Mouse (Mus musculus) heart, postnatal 0 days (tissue): ENCODE measurements at regions not wholly inside any gene's neighbourhood (a gene's known extent, or its start where the extent isn't known, plus 50 kb on each side); places are given as distances from the start of the nearest gene placed in this dataset.

Experiments
- ATAC-seq: fragments of 200-750 bp; cut with Nextera tagmentation; 2 replicates; pipeline ENCODE4 v1.8.0; 2017; ENCODE audit warnings: low read depth, moderate number of reproducible peaks, moderate library complexity; ENCODE audit not compliant: insufficient read depth
- DNase-seq: peaks from one replicate; pipeline ENCODE4 v3.0.0-alpha.2; 2016; ENCODE audit warnings: low spot score
- H3K27ac ChIP-seq: fragments of 300-500 bp; sonication (generic); 2 replicates; pipeline ENCODE4 v1.5.1; 2014; ENCODE audit warnings: low read depth, mild to moderate bottlenecking
- H3K27me3 ChIP-seq: fragments of 300-500 bp; sonication (generic); 2 replicates; pipeline ENCODE4 v1.6.1; 2014; ENCODE audit warnings: low read length, mixed read lengths; ENCODE audit not compliant: control insufficient read depth, insufficient read depth
- H3K36me3 ChIP-seq: fragments of 300-500 bp; sonication (generic); replicated peaks from 2 replicates; pipeline ENCODE4 v1.6.1; 2014; ENCODE audit warnings: low read length, mixed read lengths; ENCODE audit not compliant: control insufficient read depth, insufficient read depth
- H3K4me1 ChIP-seq: fragments of 300-500 bp; sonication (generic); 2 replicates; pipeline ENCODE4 v1.6.1; 2014; ENCODE audit warnings: antibody characterized with exemption; ENCODE audit not compliant: control insufficient read depth, insufficient read depth
- H3K4me2 ChIP-seq: fragments of 300-500 bp; sonication (generic); 2 replicates; pipeline ENCODE4 v1.6.1; 2014; ENCODE audit warnings: low read depth, mild to moderate bottlenecking, low read length, moderate library complexity
- H3K4me3 ChIP-seq: fragments of 300-500 bp; sonication (generic); 2 replicates; pipeline ENCODE4 v1.5.1; 2014; ENCODE audit warnings: low read depth, low read length
- H3K9ac ChIP-seq: fragments of 300-500 bp; sonication (generic); replicated peaks from 2 replicates; pipeline ENCODE4 v1.6.1; 2014; ENCODE audit warnings: low read depth, low read length, mixed read lengths
- H3K9me3 ChIP-seq: fragments of 300-500 bp; sonication (generic); replicated peaks from 2 replicates; pipeline ENCODE4 v1.6.1; 2016; ENCODE audit warnings: low read length; ENCODE audit not compliant: control insufficient read depth
- CTCF ChIP-seq: IDR thresholded peaks from 2 replicates; pipeline ENCODE4 v1.5.1; 2016; ENCODE audit warnings: antibody characterized with exemption, control low read depth, low read depth
- EP300 ChIP-seq: IDR thresholded peaks from 2 replicates; pipeline ENCODE4 v1.6.1; 2016; ENCODE audit warnings: antibody characterized with exemption, low read depth
- WGBS: fragments of 180-500 bp; shearing (Covaris S2); extraction: QIAGEN DNeasy Blood & Tissue Kit; methylation state at CpG from one replicate; pipeline ENCODE4 v1.1.7; 2014; 5-methylcytosine and 5-hydroxymethylcytosine counted together

GRCm38 (mm10) chr1:184478006-184478405 lies 254.4 kb downstream of the Hlx start:
- no peaks in the 10 kb centered on the region for H3K27me3 ChIP-seq
- DNase-seq (no peak), ATAC-seq (no peak)
- no peak overlapping the region for H3K4me2 ChIP-seq
- H3K9me3 ChIP-seq, result no peaks in the 10 kb centered on the region
- H3K4me3 ChIP-seq, result no peak overlapping the region
- H3K36me3 ChIP-seq, result no peaks in the 10 kb centered on the region
- H3K27ac ChIP-seq, result no peak overlapping the region
- H3K4me1 ChIP-seq, result no peaks in the 10 kb centered on the region
- no peak for TF ChIP-seq CTCF
- no peak overlapping the region for H3K9ac ChIP-seq
- 74% methylated on average over 7 of the region's 7 CpGs for WGBS

GRCm38 (mm10) chr1:184462481-184463124 lies 269.8 kb downstream of the Hlx start:
- DNase-seq, result no peak
- no peak for TF ChIP-seq CTCF
- TF ChIP-seq EP300, result no peak
- WGBS, result 70% methylated on average over 9 of the region's 9 CpGs
- H3K4me3 ChIP-seq, result no peak overlapping the region
- H3K9ac ChIP-seq, result no peak overlapping the region
- H3K9me3 ChIP-seq, result no peaks in the 10 kb centered on the region
- H3K36me3 ChIP-seq, result no peaks in the 10 kb centered on the region
- no peaks in the 10 kb centered on the region for H3K27me3 ChIP-seq
- no peak for ATAC-seq
- no peak overlapping the region for H3K4me2 ChIP-seq
- H3K27ac ChIP-seq, result no peak overlapping the region
- H3K4me1 ChIP-seq, result no peaks in the 10 kb centered on the region

- H3K4me2 ChIP-seq, result no peak overlapping the region
- no peak overlapping the region for H3K27ac ChIP-seq
- H3K4me3 ChIP-seq, result no peak overlapping the region
- ATAC-seq (no peak), DNase-seq (no peak)
- no peak for TF ChIP-seq CTCF
- TF ChIP-seq EP300, result no peak
- no peaks in the 10 kb centered on the region for H3K27me3 ChIP-seq
- H3K36me3 ChIP-seq, result no peaks in the 10 kb centered on the region
- no peak overlapping the region for H3K9ac ChIP-seq
- H3K9me3 ChIP-seq, result no peaks in the 10 kb centered on the region
- H3K4me1 ChIP-seq, result no peaks in the 10 kb centered on the region
Measured at GRCm38 (mm10) chr1:184461411-184461810, 271.0 kb downstream of the Hlx start.

GRCm38 (mm10) chr1:184456727-184457126 lies 275.7 kb downstream of the Hlx start:
- H3K36me3 ChIP-seq, result no peaks in the 10 kb centered on the region

GRCm38 (mm10) chr1:184454381-184454780 lies 278.0 kb downstream of the Hlx start:
- no peak overlapping the region for H3K4me3 ChIP-seq
- 92% methylated on average over 4 of the region's 4 CpGs for WGBS

More at GRCm38 (mm10) chr1:184456727-184457126, 275.7 kb downstream of the Hlx start:
- H3K4me1 ChIP-seq, result peaks cover 3% of the 10 kb centered on the region; the same call in 1 of the 2 replicates
- H3K27me3 ChIP-seq, result no peaks in the 10 kb centered on the region
- H3K4me3 ChIP-seq, result no peak overlapping the region
- no peak overlapping the region for H3K27ac ChIP-seq
- no peak for TF ChIP-seq CTCF
- TF ChIP-seq EP300, result no peak
- ATAC-seq (no peak), DNase-seq (no peak)
- no peak overlapping the region for H3K9ac ChIP-seq
- no peak overlapping the region for H3K4me2 ChIP-seq
- 87% methylated on average over 8 of the region's 8 CpGs for WGBS
- no peaks in the 10 kb centered on the region for H3K9me3 ChIP-seq

GRCm38 (mm10) chr1:184453673-184454072 lies 278.7 kb downstream of the Hlx start:
- ATAC-seq (no peak), DNase-seq (no peak)
- no peaks in the 10 kb centered on the region for H3K9me3 ChIP-seq
- H3K9ac ChIP-seq, result no peak overlapping the region
- peaks cover 3% of the 10 kb centered on the region; the same call in 1 of the 2 replicates for H3K4me1 ChIP-seq
- TF ChIP-seq CTCF (no peak), EP300 (no peak)
- H3K36me3 ChIP-seq, result no peaks in the 10 kb centered on the region
- H3K27ac ChIP-seq, result no peak overlapping the region
- no peak overlapping the region for H3K4me3 ChIP-seq
- no peaks in the 10 kb centered on the region for H3K27me3 ChIP-seq
- no peak overlapping the region for H3K4me2 ChIP-seq
- 73% methylated on average over 5 of the region's 5 CpGs for WGBS

More at GRCm38 (mm10) chr1:184454381-184454780, 278.0 kb downstream of the Hlx start:
- H3K27me3 ChIP-seq, result no peaks in the 10 kb centered on the region
- no peaks in the 10 kb centered on the region for H3K36me3 ChIP-seq
- DNase-seq (no peak), ATAC-seq (no peak)
- H3K27ac ChIP-seq, result no peak overlapping the region
- H3K9ac ChIP-seq, result no peak overlapping the region
- no peaks in the 10 kb centered on the region for H3K9me3 ChIP-seq
- H3K4me1 ChIP-seq, result peaks cover 3% of the 10 kb centered on the region; the same call in 1 of the 2 replicates
- H3K4me2 ChIP-seq, result no peak overlapping the region
- TF ChIP-seq EP300, result no peak
- TF ChIP-seq CTCF, result no peak
